Mouse (Mus musculus) kidney, embryonic 15.5 days (tissue): ENCODE measurements around the gene Snx15. TPM values are rescaled to one million over a fixed set of nuclear protein-coding genes. Genes with fewer than 3 reads are reported as not detected.

Experiments
- ATAC-seq: fragments of 200-750 bp; cut with Nextera tagmentation; replicated peaks from 2 replicates; pipeline ENCODE4 v1.8.0; 2017; ENCODE audit warnings: moderate TSS enrichment; ENCODE audit not compliant: low FRiP score
- H3K27ac ChIP-seq: fragments of 300-500 bp; sonication (generic); 2 replicates; pipeline ENCODE4 v1.5.1; 2015; ENCODE audit warnings: mild to moderate bottlenecking, inconsistent platforms
- H3K27me3 ChIP-seq: fragments of 300-500 bp; sonication (generic); 2 replicates; pipeline ENCODE4 v1.6.1; 2015; ENCODE audit warnings: inconsistent platforms
- H3K36me3 ChIP-seq: fragments of 300-500 bp; sonication (generic); 2 replicates; pipeline ENCODE4 v1.6.1; 2015; ENCODE audit warnings: inconsistent platforms
- H3K4me1 ChIP-seq: fragments of 300-500 bp; sonication (generic); 2 replicates; pipeline ENCODE4 v1.6.1; 2015; ENCODE audit warnings: inconsistent platforms
- H3K4me2 ChIP-seq: fragments of 300-500 bp; sonication (generic); 2 replicates; pipeline ENCODE4 v1.6.1; 2015; ENCODE audit warnings: moderate library complexity, mild to moderate bottlenecking, inconsistent platforms
- H3K4me3 ChIP-seq: fragments of 300-500 bp; sonication (generic); replicated peaks from 2 replicates; pipeline ENCODE4 v1.5.1; 2015; ENCODE audit warnings: mild to moderate bottlenecking, inconsistent platforms
- H3K9ac ChIP-seq: fragments of 300-500 bp; sonication (generic); 2 replicates; pipeline ENCODE4 v1.6.1; 2015; ENCODE audit warnings: mild to moderate bottlenecking, inconsistent platforms
- H3K9me3 ChIP-seq: fragments of 300-500 bp; sonication (generic); replicated peaks from 2 replicates; pipeline ENCODE4 v1.6.1; 2016; ENCODE audit warnings: inconsistent platforms
- WGBS: fragments of 180-500 bp; shearing (Covaris S2); methylation state at CpG from one replicate; pipeline ENCODE4 v1.1.7; 2015; ENCODE audit warnings: mixed read lengths; 5-methylcytosine and 5-hydroxymethylcytosine counted together
- polyA plus RNA-seq: library from polyadenylated mRNA; unstranded; fragments of >200 nt; fragmentation: Nextera tagmentation; extraction: Ambion mirVana; gene quantifications from 2 replicates; pipeline ENCODE4 v1.2.1, GENCODE M21; 2015

Gene Snx15
- polyA plus RNA-seq, 1 experiment from 2014 or later, result 34.2 TPM

- Histone ChIP-seq H3K27me3 (no peaks in the 10 kb centered on the region), H3K4me2 (peak overlapping the region; percentile 80), H3K36me3 (peaks cover 73% of the 10 kb centered on the region), H3K4me1 (peaks cover 23% of the 10 kb centered on the region), H3K4me3 (peak overlapping the region; percentile 64), H3K9ac (peak overlapping the region; percentile 67), H3K27ac (peak overlapping the region; percentile 72), H3K9me3 (no peaks in the 10 kb centered on the region)
- under 1% methylated on average over 17 of the region's 17 CpGs for WGBS
- peak; percentile 81 for ATAC-seq
Observed at GRCm38 (mm10) chr19:6085417-6085879, 42.7 kb downstream of the Snx15 start.

- ATAC-seq, result peak; percentile 89
- Histone ChIP-seq H3K27ac (peak within 1 kb of the TSS; percentile 72), H3K27me3 (no peaks in the 10 kb centered on the region), H3K4me3 (peak within 1 kb of the TSS; percentile 64), H3K4me1 (peaks cover 23% of the 10 kb centered on the region), H3K9ac (peak within 1 kb of the TSS; percentile 67), H3K9me3 (no peaks in the 10 kb centered on the region), H3K4me2 (peak within 1 kb of the TSS; percentile 80), H3K36me3 (peaks cover 73% of the 10 kb centered on the region)
- under 1% methylated on average over 58 of the region's 58 CpGs for WGBS
Observed at GRCm38 (mm10) chr19:6084478-6085248, 43.4 kb downstream of the Snx15 start, which contains the start of the genes Zfpl1 and Cdca5. Gene Zfpl1 (minus strand): TSS chr19:6084956. Gene Cdca5 (plus strand): TSS chr19:6084983.

- Histone ChIP-seq H3K4me2 (no peak within 1 kb of the TSS), H3K36me3 (peaks cover 53% of the 10 kb centered on the region), H3K4me3 (peak within 1 kb of the TSS; percentile 64; the same call in 1 of the 2 replicates), H3K27ac (no peak within 1 kb of the TSS), H3K9me3 (no peaks in the 10 kb centered on the region), H3K4me1 (peaks cover 32% of the 10 kb centered on the region), H3K9ac (no peak within 1 kb of the TSS), H3K27me3 (no peaks in the 10 kb centered on the region)
- no peak for ATAC-seq
- 90% methylated on average over 9 of the region's 9 CpGs for WGBS
Observed at GRCm38 (mm10) chr19:6082156-6082555, 45.9 kb downstream of the Snx15 start, which contains the start of gene Gm28374. Gene Gm28374 (minus strand): TSS chr19:6082256.

GRCm38 (mm10) chr19:6079983-6080480 is 48.1 kb downstream of the Snx15 start, which contains the start of gene Tmem262:
Gene Tmem262 (plus strand): TSS chr19:6080033.
- no peak within 1 kb of the TSS for H3K4me3 ChIP-seq
- ATAC-seq, result no peak
- H3K27ac ChIP-seq, result no peak within 1 kb of the TSS
- peaks cover 39% of the 10 kb centered on the region for H3K4me1 ChIP-seq
- peaks cover 47% of the 10 kb centered on the region for H3K36me3 ChIP-seq
- H3K9ac ChIP-seq, result no peak within 1 kb of the TSS
- no peak within 1 kb of the TSS for H3K4me2 ChIP-seq
- H3K27me3 ChIP-seq, result no peaks in the 10 kb centered on the region
- H3K9me3 ChIP-seq, result no peaks in the 10 kb centered on the region
- 92% methylated on average over 12 of the region's 12 CpGs for WGBS

GRCm38 (mm10) chr19:6076564-6077393 is 51.3 kb downstream of the Snx15 start, which contains the start of gene Vps51:
Gene Vps51 (minus strand): TSS chr19:6077231.
- Histone ChIP-seq H3K4me2 (peak within 1 kb of the TSS; percentile 92), H3K27me3 (no peaks in the 10 kb centered on the region), H3K9me3 (no peaks in the 10 kb centered on the region), H3K4me1 (peaks cover 30% of the 10 kb centered on the region), H3K36me3 (peaks cover 53% of the 10 kb centered on the region), H3K9ac (peak within 1 kb of the TSS; percentile 80), H3K27ac (peak within 1 kb of the TSS; percentile 92), H3K4me3 (peak within 1 kb of the TSS; percentile 94)
- ATAC-seq, result peak; percentile 80
- under 1% methylated on average over 33 of the region's 33 CpGs for WGBS

GRCm38 (mm10) chr19:6073889-6074288 is 54.2 kb downstream of the Snx15 start:
- Histone ChIP-seq H3K9me3 (no peaks in the 10 kb centered on the region), H3K4me2 (no peak overlapping the region), H3K9ac (no peak overlapping the region), H3K4me1 (peaks cover 30% of the 10 kb centered on the region), H3K4me3 (no peak overlapping the region), H3K36me3 (peaks cover 56% of the 10 kb centered on the region), H3K27ac (no peak overlapping the region), H3K27me3 (no peaks in the 10 kb centered on the region)
- ATAC-seq, result no peak
- 87% methylated on average over 5 of the region's 5 CpGs for WGBS

- Histone ChIP-seq H3K27ac (no peak overlapping the region), H3K9me3 (no peaks in the 10 kb centered on the region), H3K4me2 (no peak overlapping the region), H3K4me1 (peaks cover 40% of the 10 kb centered on the region), H3K4me3 (no peak overlapping the region), H3K36me3 (peaks cover 60% of the 10 kb centered on the region), H3K27me3 (no peaks in the 10 kb centered on the region), H3K9ac (no peak overlapping the region)
- ATAC-seq, result no peak
- 93% methylated on average over 19 of the region's 19 CpGs for WGBS
Observed at GRCm38 (mm10) chr19:6071261-6071660, 56.8 kb downstream of the Snx15 start.

- Histone ChIP-seq H3K27me3 (no peaks in the 10 kb centered on the region), H3K4me2 (no peak overlapping the region), H3K9me3 (no peaks in the 10 kb centered on the region), H3K27ac (no peak overlapping the region), H3K4me1 (peaks cover 40% of the 10 kb centered on the region), H3K4me3 (no peak overlapping the region), H3K36me3 (peaks cover 60% of the 10 kb centered on the region), H3K9ac (no peak overlapping the region)
- ATAC-seq, result no peak
- 90% methylated on average over 31 of the region's 31 CpGs for WGBS
Observed at GRCm38 (mm10) chr19:6070571-6071250, 57.4 kb downstream of the Snx15 start.

GRCm38 (mm10) chr19:6069851-6070250 is 58.3 kb downstream of the Snx15 start:
- H3K9ac ChIP-seq, result no peak overlapping the region
- peaks cover 55% of the 10 kb centered on the region for H3K36me3 ChIP-seq
- H3K27ac ChIP-seq, result no peak overlapping the region
- no peak for ATAC-seq
- H3K27me3 ChIP-seq, result no peaks in the 10 kb centered on the region
- 89% methylated on average over 10 of the region's 10 CpGs for WGBS
- H3K4me3 ChIP-seq, result no peak overlapping the region
- no peak overlapping the region for H3K4me2 ChIP-seq
- peaks cover 31% of the 10 kb centered on the region for H3K4me1 ChIP-seq
- no peaks in the 10 kb centered on the region for H3K9me3 ChIP-seq
